Mouse (Mus musculus): Measurements from ENCODE around the gene Atp6v1g1.

DNA sequence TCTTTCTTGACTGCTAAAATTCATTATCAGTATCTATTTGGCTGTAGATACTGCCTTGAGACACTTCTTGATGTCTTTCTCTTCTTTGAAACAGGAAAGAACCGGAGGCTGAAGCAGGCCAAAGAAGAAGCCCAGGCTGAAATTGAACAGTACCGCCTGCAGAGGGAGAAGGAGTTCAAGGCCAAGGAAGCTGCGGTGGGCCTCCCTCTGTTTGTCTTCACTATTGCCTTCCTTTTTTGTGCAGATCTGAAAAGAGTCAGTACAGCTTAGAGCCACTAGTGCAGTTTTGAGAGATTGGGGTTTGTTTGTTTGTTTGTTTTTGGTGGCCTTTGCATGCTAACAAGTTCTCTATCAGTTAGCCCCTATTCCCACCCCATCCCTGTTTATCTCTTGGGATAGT lies 3.9 kb downstream of the Atp6v1g1 start:
- TF ChIP-seq CTCF (IDR thresholded peaks at IDR 0.05; ENCODE audit: insufficient read depth, low read depth, low read length) = no peak
- TF ChIP-seq POLR2A (IDR thresholded peaks at IDR 0.05; ENCODE audit: insufficient read depth, low read depth, low read length) = no peak

Measured in olfactory bulb, adult 2 months (tissue).